ENCODE assay signal across 18 mouse cellular contexts in the genomic region with DNA sequence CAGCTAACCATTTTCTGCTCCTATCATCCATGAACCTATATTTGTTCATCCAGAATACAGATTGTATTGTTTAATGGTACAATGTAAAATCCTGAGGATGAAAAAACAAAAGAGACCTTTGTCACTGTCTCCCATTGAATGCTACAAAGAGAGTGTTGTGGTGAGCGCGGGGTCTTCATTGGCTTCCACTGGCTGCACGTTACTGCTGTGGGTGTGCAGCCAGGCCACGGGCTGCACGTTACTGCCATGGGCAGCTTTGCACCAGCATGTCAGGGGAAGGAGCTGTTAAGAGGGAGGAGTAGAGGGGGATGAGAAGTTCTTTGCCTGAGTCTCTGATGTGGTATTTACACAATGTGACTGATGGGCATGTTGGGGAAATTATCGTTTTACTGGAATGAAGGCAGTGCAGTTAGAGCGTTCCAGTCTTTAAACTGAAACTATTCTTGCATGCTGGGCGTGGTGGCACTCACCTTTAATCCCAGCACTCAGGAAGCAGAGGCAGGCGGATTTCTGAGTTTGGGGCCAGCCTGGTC.
"Had no signal": no experiment of that assay in that cellular context is flagged by ENCODE, and none has a peak within 500 bp of the region (broad histone marks: within the 10 kb centered on the region; RNA-seq: fewer than 3 reads in every experiment).

No protein-coding gene starts in this region.

- H3K4me1 ChIP-seq: liver, embryonic 15.5 days; midbrain, embryonic 13.5 days; stomach, embryonic 15.5 days had no signal

- H3K27ac ChIP-seq: left cerebral cortex, adult 2 months; limb, embryonic 10.5 days; liver, embryonic 15.5 days; midbrain, embryonic 13.5 days; neural tube, embryonic 13.5 days; stomach, embryonic 15.5 days had no signal

- H3K9ac ChIP-seq: kidney, embryonic 15.5 days; liver, embryonic 15.5 days; midbrain, embryonic 13.5 days; neural tube, embryonic 13.5 days; stomach, embryonic 15.5 days had no signal

- H3K27me3 ChIP-seq: kidney, embryonic 15.5 days; liver, embryonic 15.5 days; midbrain, embryonic 13.5 days; neural tube, embryonic 13.5 days; stomach, embryonic 15.5 days had no signal

- DNase-seq: kidney, adult 2 months; kidney, postnatal 14 days; lung, adult 2 months; lung, postnatal 36 days; spleen, adult 18-20 months; thymus, adult 2 months; thymus, postnatal 25 days had no signal

- H3K9me3 ChIP-seq: kidney, embryonic 15.5 days; limb, embryonic 10.5 days; liver, embryonic 15.5 days; midbrain, embryonic 13.5 days; neural tube, embryonic 13.5 days; stomach, embryonic 15.5 days had no signal

- H3K4me3 ChIP-seq: kidney, embryonic 15.5 days; left cerebral cortex, adult 2 months; limb, embryonic 10.5 days; liver, embryonic 15.5 days; midbrain, embryonic 13.5 days; myocyte; neural tube, embryonic 13.5 days; stomach, embryonic 15.5 days had no signal

- ATAC-seq: intestine, embryonic 16.5 days; lung, postnatal 0 days; midbrain, embryonic 13.5 days had no signal

- H3K36me3 ChIP-seq: limb, embryonic 10.5 days; midbrain, embryonic 13.5 days; neural tube, embryonic 13.5 days had no signal

- H3K4me2 ChIP-seq: kidney, embryonic 15.5 days; liver, embryonic 11.5 days; liver, embryonic 15.5 days; midbrain, embryonic 13.5 days; neural tube, embryonic 13.5 days; stomach, embryonic 15.5 days had no signal
